Mouse (Mus musculus) cerebellum, adult 11 months (tissue): ENCODE data around the gene Olfr259.

ENCODE experiments used
- DNase-seq: peaks from one replicate; pipeline ENCODE4 v3.0.0; 2022

Olfr259 gene

GRCm38 (mm10) chr2:87114467-87114866, at the start of gene Olfr259:
Gene Olfr259 (minus strand): TSS chr2:87114567.
- DNase-seq: no peak

GRCm38 (mm10) chr2:87152524-87152923, 38.2 kb upstream of the Olfr259 start, which contains the start of gene Olfr1111:
Gene Olfr1111 (minus strand): TSS chr2:87152624.
- DNase-seq: no peak

GRCm38 (mm10) chr2:87140200-87140599, 25.8 kb upstream of the Olfr259 start, which contains the start of gene Olfr1110:
Gene Olfr1110 (minus strand): TSS chr2:87140300.
- no peak for DNase-seq

GRCm38 (mm10) chr2:87095908-87096307, 18.5 kb downstream of the Olfr259 start, which contains the start of gene Olfr1109:
Gene Olfr1109 (minus strand): TSS chr2:87096008.
- DNase-seq: no peak

GRCm38 (mm10) chr2:87075717-87076116, 38.6 kb downstream of the Olfr259 start, which contains the start of gene Olfr1107:
Gene Olfr1107 (minus strand): TSS chr2:87075817.
- DNase-seq: no peak
